Mouse (Mus musculus): ENCODE measurements around the gene Fgd5. TPM values are rescaled to one million over a fixed set of nuclear protein-coding genes. Genes with fewer than 3 reads are reported as not detected.

Fgd5 gene
- polyA plus RNA-seq, 1 experiment from 2014 or later = 16.0 TPM

DNA sequence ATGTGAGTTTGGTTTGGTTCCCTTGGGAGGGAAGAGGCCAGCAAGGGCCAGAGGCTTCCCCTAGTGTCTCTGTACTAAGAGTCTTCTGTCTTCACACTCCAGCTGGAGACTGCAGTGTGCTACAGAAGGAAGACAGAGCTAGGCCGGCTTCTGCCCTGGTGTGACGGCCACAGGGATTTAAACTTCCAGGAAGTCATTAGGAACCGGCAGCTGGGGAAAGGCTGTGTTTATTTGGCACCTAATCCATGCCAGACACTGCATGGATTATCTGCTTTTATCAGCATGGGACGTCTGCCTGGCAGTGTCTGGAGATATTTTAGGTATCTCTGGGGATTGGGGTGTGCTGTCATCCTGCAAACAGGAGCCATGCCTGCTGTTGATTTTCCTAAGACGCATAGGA is 57.7 kb downstream of the Fgd5 start:
- Histone ChIP-seq H3K36me3 (no peaks in the 10 kb centered on the region), H3K27ac (replicated peaks) (no peak overlapping the region), H3K4me2 (no peak overlapping the region), H3K4me1 (replicated peaks) (no peaks in the 10 kb centered on the region), H3K9me3 (no peaks in the 10 kb centered on the region), H3K27me3 (no peaks in the 10 kb centered on the region), H3K4me3 (no peak overlapping the region), H3K9ac (no peak overlapping the region)
- WGBS = 64% methylated on average over 5 of the region's 5 CpGs
- ATAC-seq (ENCODE audit: low FRiP score, low read depth) = no peak

DNA sequence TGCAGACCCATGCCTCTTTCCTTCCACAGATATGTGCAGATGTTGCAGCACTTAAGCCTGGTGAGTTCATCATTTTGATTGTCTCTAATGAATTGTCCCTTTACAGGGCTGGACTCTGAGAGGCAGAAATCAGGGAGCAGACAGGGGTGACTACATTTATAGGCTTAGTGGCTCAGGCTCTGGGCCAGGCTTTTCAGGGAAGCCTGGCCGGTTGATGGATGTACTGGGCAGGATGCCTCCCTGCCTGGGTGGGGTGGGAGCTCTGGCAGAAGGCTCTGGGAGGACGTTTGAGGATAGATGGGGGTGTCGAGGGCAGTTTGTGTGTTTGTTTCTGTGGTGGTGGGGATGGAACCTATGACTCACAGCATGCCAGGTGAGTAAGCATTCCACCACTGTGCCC is 59.5 kb downstream of the Fgd5 start:
- Histone ChIP-seq H3K27ac (replicated peaks) (no peak overlapping the region), H3K27me3 (no peaks in the 10 kb centered on the region), H3K4me1 (replicated peaks) (0 out of 2 replicates have a peak, but pooled peaks cover 3% of the 10 kb centered on the region), H3K9ac (no peak overlapping the region), H3K4me3 (no peak overlapping the region), H3K4me2 (no peak overlapping the region), H3K9me3 (no peaks in the 10 kb centered on the region), H3K36me3 (no peaks in the 10 kb centered on the region)
- 54% methylated on average over 3 of the region's 3 CpGs for WGBS
- ATAC-seq (ENCODE audit: low FRiP score, low read depth) = no peak

DNA sequence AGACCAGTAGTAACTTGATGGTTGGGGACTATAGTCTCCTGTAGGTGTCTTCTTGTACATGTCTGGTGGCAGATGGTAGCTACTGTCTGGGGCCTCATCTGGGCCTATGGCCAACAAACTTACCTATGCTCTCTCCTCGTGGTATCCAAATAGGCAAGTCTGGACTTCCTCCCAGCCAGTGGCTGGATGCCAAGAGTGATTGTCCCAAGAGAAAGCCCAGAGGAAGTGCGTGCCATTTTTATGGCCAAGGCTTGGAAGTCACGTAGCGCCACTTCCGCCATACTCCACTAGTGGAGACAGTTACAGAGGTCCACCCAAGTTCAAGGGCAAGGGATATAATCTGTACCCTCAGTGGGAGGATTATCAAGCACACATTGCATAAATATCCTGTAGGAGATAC is 62.6 kb downstream of the Fgd5 start:
- H3K27me3 ChIP-seq = no peaks in the 10 kb centered on the region
- 78% methylated on average over 5 of the region's 5 CpGs for WGBS
- ATAC-seq (ENCODE audit: low FRiP score, low read depth) = no peak
- H3K27ac ChIP-seq (replicated peaks) = no peak overlapping the region
- H3K4me3 ChIP-seq = no peak overlapping the region
- 0 out of 2 replicates have a peak, but pooled peaks cover 3% of the 10 kb centered on the region for H3K4me1 ChIP-seq (replicated peaks)
- no peak overlapping the region for H3K9ac ChIP-seq
- no peak overlapping the region for H3K4me2 ChIP-seq
- no peaks in the 10 kb centered on the region for H3K36me3 ChIP-seq
- H3K9me3 ChIP-seq = no peaks in the 10 kb centered on the region

GRCm38 (mm10) chr6:92042055-92042454 is 63.4 kb downstream of the Fgd5 start:
- H3K27ac ChIP-seq (replicated peaks) = no peak overlapping the region
- H3K36me3 ChIP-seq = no peaks in the 10 kb centered on the region
- H3K9ac ChIP-seq = no peak overlapping the region
- no peaks in the 10 kb centered on the region for H3K9me3 ChIP-seq
- WGBS = 59% methylated on average over 4 of the region's 4 CpGs
- H3K4me1 ChIP-seq (replicated peaks) = 0 out of 2 replicates have a peak, but pooled peaks cover 3% of the 10 kb centered on the region
- H3K4me2 ChIP-seq = no peak overlapping the region
- peak; percentile 34; the same call in 1 of the 2 replicates for ATAC-seq (ENCODE audit: low FRiP score, low read depth)
- H3K4me3 ChIP-seq = no peak overlapping the region
- H3K27me3 ChIP-seq = no peaks in the 10 kb centered on the region

DNA sequence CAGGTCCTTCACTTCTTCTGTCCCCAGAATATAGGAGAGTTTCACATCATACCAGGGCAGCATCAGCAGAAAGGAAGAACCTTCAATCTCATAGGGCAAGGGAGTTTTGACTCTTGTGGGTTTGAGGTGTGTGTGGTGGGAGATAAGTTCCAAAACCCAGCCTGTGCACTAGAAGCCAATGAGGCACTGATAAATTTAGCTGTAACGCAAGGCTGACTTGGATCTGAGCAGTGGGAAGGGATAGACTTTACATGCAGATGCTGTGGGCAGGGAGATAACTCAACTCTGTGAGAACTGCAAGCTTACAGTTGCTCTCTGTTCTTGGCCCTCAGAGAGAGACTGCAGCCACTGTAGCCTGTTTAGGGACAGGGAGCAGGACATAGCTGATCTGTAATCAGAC is 64.2 kb downstream of the Fgd5 start:
- Histone ChIP-seq H3K36me3 (no peaks in the 10 kb centered on the region), H3K27me3 (no peaks in the 10 kb centered on the region), H3K9ac (no peak overlapping the region), H3K27ac (replicated peaks) (no peak overlapping the region), H3K4me1 (replicated peaks) (0 out of 2 replicates have a peak, but pooled peaks cover 3% of the 10 kb centered on the region), H3K4me3 (no peak overlapping the region), H3K9me3 (no peaks in the 10 kb centered on the region), H3K4me2 (no peak overlapping the region)
- WGBS = 100% methylated on average over 1 of the region's 1 CpGs
- ATAC-seq (ENCODE audit: low FRiP score, low read depth) = no peak

DNA sequence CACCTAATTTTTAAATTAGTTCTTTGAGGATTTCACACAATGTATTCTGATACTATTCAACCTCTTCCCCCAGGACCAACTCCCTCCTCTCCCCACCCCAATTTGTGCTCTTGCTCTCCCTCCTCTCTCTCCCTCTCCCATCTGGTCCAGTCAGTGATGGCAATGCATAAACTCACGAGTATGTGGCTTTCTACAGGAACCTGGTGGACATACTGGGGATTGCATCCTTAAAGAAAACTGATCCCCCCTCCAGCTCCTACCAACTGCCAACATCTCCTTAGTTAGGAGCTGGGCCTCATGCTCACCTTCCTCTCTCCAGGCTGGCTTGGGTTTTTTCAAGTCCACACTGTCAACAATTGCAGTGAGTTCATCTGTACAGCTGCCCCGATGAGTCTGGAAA is 79.1 kb downstream of the Fgd5 start:
- H3K9ac ChIP-seq = no peak overlapping the region
- H3K4me3 ChIP-seq = no peak overlapping the region
- H3K9me3 ChIP-seq = no peaks in the 10 kb centered on the region
- H3K27ac ChIP-seq (replicated peaks) = no peak overlapping the region
- H3K27me3 ChIP-seq = no peaks in the 10 kb centered on the region
- no peak for ATAC-seq (ENCODE audit: low FRiP score, low read depth)
- H3K36me3 ChIP-seq = no peaks in the 10 kb centered on the region
- WGBS = 57% methylated on average over 2 of the region's 2 CpGs
- no peaks in the 10 kb centered on the region for H3K4me1 ChIP-seq (replicated peaks)
- no peak overlapping the region for H3K4me2 ChIP-seq

DNA sequence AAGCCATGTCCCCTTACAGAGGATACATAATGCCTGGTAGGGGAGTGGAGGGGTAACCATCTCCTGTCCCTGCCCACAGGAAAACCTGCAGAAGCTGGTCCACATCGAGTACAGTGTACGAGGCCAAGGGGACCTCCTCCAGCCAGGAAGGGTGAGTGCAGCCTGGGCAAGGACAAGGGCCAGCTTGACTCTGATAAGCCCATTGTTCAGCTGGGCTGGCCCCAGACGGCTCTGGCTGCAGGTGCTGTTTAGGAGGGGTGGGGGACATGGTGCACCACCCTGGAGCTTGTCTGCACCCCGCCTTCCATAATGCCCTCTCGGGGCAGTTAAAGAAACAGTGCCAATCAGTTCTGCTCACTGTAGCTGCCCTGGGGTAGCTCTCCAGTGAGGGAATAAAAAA is 83.0 kb downstream of the Fgd5 start:
- Histone ChIP-seq H3K27ac (replicated peaks) (no peak overlapping the region), H3K27me3 (no peaks in the 10 kb centered on the region), H3K4me1 (replicated peaks) (no peaks in the 10 kb centered on the region), H3K9ac (no peak overlapping the region), H3K4me2 (no peak overlapping the region), H3K36me3 (no peaks in the 10 kb centered on the region), H3K4me3 (no peak overlapping the region), H3K9me3 (no peaks in the 10 kb centered on the region)
- no peak; the same call in 1 of the 2 replicates for ATAC-seq (ENCODE audit: low FRiP score, low read depth)
- 45% methylated on average over 5 of the region's 5 CpGs for WGBS

DNA sequence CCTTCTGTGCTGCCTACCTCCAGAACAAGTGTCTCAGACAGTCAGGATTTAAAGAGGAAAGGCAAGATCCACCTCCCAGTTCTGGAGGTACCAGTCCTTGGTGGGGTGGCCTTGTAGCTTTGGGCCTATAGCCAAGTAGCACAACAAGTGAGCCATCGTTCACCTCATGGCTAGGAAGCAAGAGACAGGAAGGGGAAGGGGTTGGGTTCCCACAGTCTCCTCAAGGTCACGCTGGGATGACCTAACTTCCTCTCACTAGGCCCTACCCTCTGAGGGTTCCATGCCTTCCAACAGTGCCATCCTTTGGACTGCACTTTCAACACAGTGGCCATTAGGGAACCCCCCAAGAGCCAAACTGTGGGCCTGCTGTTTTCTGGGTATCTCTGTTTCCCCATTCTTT is 84.8 kb downstream of the Fgd5 start:
- Histone ChIP-seq H3K27ac (replicated peaks) (no peak overlapping the region), H3K4me3 (no peak overlapping the region)
- 95% methylated on average over 2 of the region's 2 CpGs for WGBS

GRCm38 (mm10) chr6:92064101-92064500 is 85.4 kb downstream of the Fgd5 start:
- H3K27me3 ChIP-seq = no peaks in the 10 kb centered on the region
- H3K4me3 ChIP-seq = no peak overlapping the region
- H3K9ac ChIP-seq = no peak overlapping the region
- H3K4me1 ChIP-seq (replicated peaks) = no peaks in the 10 kb centered on the region
- H3K9me3 ChIP-seq = no peaks in the 10 kb centered on the region
- WGBS = 65% methylated on average over 10 of the region's 10 CpGs
- no peaks in the 10 kb centered on the region for H3K36me3 ChIP-seq
- no peak for ATAC-seq (ENCODE audit: low FRiP score, low read depth)
- no peak overlapping the region for H3K4me2 ChIP-seq
- H3K27ac ChIP-seq (replicated peaks) = no peak overlapping the region

More for the DNA sequence above, 84.8 kb downstream of the Fgd5 start:
- no peaks in the 10 kb centered on the region for H3K27me3 ChIP-seq
- no peak overlapping the region for H3K4me2 ChIP-seq
- H3K9me3 ChIP-seq = no peaks in the 10 kb centered on the region
- no peak overlapping the region for H3K9ac ChIP-seq
- no peaks in the 10 kb centered on the region for H3K36me3 ChIP-seq
- H3K4me1 ChIP-seq (replicated peaks) = no peaks in the 10 kb centered on the region
- no peak for ATAC-seq (ENCODE audit: low FRiP score, low read depth)

DNA sequence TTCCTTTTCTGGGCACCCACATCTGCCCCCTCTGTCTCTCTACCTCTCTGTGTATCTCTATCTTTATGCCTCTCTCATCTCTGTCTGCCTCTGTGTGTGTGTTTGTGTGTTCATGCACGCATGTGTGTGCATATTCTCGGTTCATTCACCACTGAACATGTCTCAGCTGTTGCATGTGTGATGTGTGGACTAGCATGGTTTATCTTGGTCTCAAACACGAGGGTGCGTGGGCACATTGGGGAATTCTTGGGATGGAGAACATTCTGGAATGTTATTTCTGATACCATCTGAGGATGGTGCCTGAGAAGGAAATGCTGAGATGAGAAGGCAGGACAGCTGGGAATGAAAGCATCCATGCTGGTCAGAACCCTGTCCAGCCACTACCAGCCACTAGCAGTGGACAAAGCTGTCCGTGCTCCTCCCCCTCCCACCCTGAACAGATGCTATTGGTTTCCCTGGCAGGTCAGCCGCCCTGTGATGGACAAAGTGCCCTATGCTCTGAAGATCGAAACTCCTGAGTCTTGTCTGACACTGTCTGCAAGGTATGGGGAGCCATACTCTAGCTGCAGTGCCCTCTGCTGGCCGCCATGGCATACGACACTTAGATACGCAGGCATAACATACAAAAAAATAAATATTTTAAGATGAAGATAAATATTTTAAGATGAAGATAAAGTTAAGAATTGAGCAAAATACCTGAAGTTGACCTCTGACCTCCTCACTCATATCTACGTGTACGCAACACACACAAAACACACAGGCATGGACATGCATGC is 87.2 kb downstream of the Fgd5 start:
- WGBS = 57% methylated on average over 12 of the region's 12 CpGs
- no peaks in the 10 kb centered on the region for H3K27me3 ChIP-seq

DNA sequence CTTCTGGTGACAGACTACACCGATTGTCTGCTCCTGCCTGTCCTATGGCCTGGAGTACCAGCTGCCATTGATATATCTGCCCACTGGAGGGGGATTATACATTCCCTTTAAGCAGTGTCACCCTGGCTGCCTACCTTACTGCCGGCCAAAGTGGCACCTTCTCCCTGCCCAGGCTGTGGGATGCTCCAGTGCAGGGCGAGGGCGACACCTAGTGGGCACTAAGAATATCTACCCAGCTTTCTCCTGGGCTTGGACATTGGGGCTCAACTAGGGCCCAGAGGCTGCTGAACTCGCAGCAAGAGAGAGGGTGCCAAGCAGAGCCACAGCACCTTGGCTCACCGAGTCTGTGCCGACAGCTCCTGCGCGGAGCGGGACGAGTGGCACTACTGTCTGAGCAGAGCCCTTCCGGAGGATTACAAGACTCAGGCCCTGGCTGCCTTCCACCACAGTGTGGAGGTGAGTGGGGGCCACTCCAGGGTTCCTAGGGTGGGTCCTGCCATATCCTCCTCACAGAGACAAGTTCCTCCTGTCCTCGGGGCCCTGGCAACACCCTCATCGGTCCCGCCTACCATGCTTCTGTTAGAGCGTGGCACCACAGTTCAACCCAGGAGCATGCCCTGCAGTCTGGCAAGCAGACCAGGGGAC is 88.6 kb downstream of the Fgd5 start:
- Histone ChIP-seq H3K27me3 (no peaks in the 10 kb centered on the region), H3K27ac (replicated peaks) (no peak overlapping the region), H3K4me3 (no peak overlapping the region), H3K36me3 (no peaks in the 10 kb centered on the region), H3K9me3 (no peaks in the 10 kb centered on the region), H3K9ac (no peak overlapping the region), H3K4me2 (no peak overlapping the region), H3K4me1 (replicated peaks) (no peaks in the 10 kb centered on the region)
- ATAC-seq (ENCODE audit: low FRiP score, low read depth) = peak; percentile 91
- 31% methylated on average over 16 of the region's 16 CpGs for WGBS

More for the DNA sequence above, 87.2 kb downstream of the Fgd5 start:
- no peak overlapping the region for H3K27ac ChIP-seq (replicated peaks)
- ATAC-seq (ENCODE audit: low FRiP score, low read depth) = no peak
- H3K4me1 ChIP-seq (replicated peaks) = no peaks in the 10 kb centered on the region
- H3K9me3 ChIP-seq = no peaks in the 10 kb centered on the region
- no peak overlapping the region for H3K4me2 ChIP-seq
- no peaks in the 10 kb centered on the region for H3K36me3 ChIP-seq
- no peak overlapping the region for H3K9ac ChIP-seq
- no peak overlapping the region for H3K4me3 ChIP-seq

DNA sequence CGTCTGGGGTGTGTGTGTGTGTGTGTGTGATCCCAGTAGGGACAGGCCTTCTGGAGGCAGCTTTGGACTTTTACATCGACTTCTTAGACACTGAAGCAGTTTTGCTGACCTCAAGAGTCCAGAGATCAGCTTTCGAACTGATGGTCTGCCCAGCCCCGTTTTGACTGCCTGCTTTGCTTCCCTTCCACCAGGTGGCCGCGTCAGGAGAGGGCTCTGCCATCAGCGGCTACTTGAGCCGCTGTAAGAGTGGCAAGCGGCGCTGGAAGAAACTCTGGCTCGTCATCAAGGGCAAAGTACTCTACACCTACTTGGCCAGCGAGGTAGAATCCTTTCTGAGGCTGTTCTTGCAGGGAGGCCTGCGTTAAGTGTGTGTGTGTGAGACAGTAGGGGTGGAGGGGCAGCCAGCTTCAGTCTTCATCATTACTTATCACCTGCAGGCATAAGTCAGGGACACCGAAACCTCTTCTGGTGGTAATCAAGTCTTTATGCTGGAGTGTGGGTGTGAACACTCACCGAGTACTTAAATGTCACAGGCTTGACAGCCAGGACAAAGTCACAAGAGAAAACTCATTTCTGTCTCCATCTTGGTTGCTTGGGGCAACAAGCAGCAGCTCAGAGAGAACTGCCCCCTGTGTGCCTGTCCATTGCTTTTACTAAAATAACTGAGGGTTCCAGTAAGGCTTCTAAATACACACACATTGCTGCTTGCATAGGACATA is 92.6 kb downstream of the Fgd5 start:
- H3K4me3 ChIP-seq = no peak overlapping the region
- no peaks in the 10 kb centered on the region for H3K9me3 ChIP-seq
- no peaks in the 10 kb centered on the region for H3K27me3 ChIP-seq
- no peaks in the 10 kb centered on the region for H3K36me3 ChIP-seq
- no peaks in the 10 kb centered on the region for H3K4me1 ChIP-seq (replicated peaks)
- no peak overlapping the region for H3K4me2 ChIP-seq
- no peak overlapping the region for H3K9ac ChIP-seq
- WGBS = 58% methylated on average over 15 of the region's 15 CpGs
- ATAC-seq (ENCODE audit: low FRiP score, low read depth) = no peak
- no peak overlapping the region for H3K27ac ChIP-seq (replicated peaks)
